Mouse (Mus musculus) limb, embryonic 15.5 days (tissue): ENCODE measurements around the gene Zfp60. TPM values are rescaled to one million over a fixed set of nuclear protein-coding genes. Genes with fewer than 3 reads are reported as not detected.

Source experiments
- ATAC-seq: fragments of 200-750 bp; cut with Nextera tagmentation; 2 replicates; pipeline ENCODE4 v1.8.0; 2017; ENCODE audit warnings: low read depth, moderate TSS enrichment; ENCODE audit not compliant: insufficient number of reproducible peaks, low FRiP score, low TSS enrichment
- H3K27ac ChIP-seq: fragments of 300-500 bp; sonication (generic); 2 replicates; pipeline ENCODE4 v1.5.1; 2015; ENCODE audit warnings: moderate library complexity, mild to moderate bottlenecking, inconsistent platforms
- H3K27me3 ChIP-seq: fragments of 300-500 bp; sonication (generic); 2 replicates; pipeline ENCODE4 v1.6.1; 2015; ENCODE audit warnings: inconsistent platforms
- H3K36me3 ChIP-seq: fragments of 300-500 bp; sonication (generic); 2 replicates; pipeline ENCODE4 v1.6.1; 2015; ENCODE audit warnings: inconsistent platforms
- H3K4me1 ChIP-seq: fragments of 300-500 bp; sonication (generic); 2 replicates; pipeline ENCODE4 v1.6.1; 2015; ENCODE audit warnings: inconsistent platforms
- H3K4me2 ChIP-seq: fragments of 300-500 bp; sonication (generic); 2 replicates; pipeline ENCODE4 v1.6.1; 2015; ENCODE audit warnings: mild to moderate bottlenecking, inconsistent platforms
- H3K4me3 ChIP-seq: fragments of 300-500 bp; sonication (generic); 2 replicates; pipeline ENCODE4 v1.5.1; 2015; ENCODE audit warnings: mild to moderate bottlenecking, inconsistent platforms
- H3K9ac ChIP-seq: fragments of 300-500 bp; sonication (generic); 2 replicates; pipeline ENCODE4 v1.6.1; 2015; ENCODE audit warnings: inconsistent platforms
- H3K9me3 ChIP-seq: fragments of 300-500 bp; sonication (generic); 2 replicates; pipeline ENCODE4 v1.6.1; 2016; ENCODE audit warnings: inconsistent platforms
- WGBS: fragments of 180-500 bp; shearing (Covaris S2); methylation state at CpG from one replicate; pipeline ENCODE4 v1.1.7; 2015; 5-methylcytosine and 5-hydroxymethylcytosine counted together
- polyA plus RNA-seq: library from polyadenylated mRNA; unstranded; fragments of >200 nt; fragmentation: Nextera tagmentation; extraction: Ambion mirVana; gene quantifications from 2 replicates; pipeline ENCODE4 v1.2.1, GENCODE M21; 2015

Gene Zfp60
- polyA plus RNA-seq: 29.0 and 32.3 TPM in 2 replicates

DNA sequence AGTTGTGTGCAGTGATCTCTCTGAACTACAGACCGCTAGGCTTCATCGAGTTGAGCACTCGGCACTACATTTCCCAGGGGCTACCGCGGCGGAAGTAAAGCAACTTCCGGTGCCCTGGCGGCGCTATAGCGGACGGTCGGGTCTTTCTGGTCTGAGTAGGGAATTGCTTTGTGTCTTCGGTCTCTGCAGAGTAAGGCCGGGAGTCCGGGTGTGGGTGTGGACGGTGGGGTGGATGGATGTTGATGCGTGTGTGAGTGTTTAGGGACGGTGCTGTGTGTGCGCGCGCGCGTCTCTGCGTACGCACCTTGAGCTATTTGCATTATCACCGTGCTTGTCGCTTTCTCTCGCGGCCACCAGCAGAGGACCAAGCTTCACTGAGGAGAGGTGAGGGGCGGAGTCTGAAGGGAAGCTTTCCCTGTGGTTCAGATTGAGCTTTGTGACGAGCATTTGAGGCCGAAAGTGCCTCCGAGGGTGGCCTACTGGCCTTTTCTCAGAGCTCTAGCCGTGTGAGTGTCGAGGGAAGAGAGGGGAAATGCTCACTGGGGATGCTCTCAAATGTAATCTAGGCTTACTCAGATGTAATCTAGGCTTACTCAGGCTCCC is at the start of gene Zfp60:
Gene Zfp60, plus strand, starts transcription at position 109 of the 603 bp plus-strand sequence.
- peak within 1 kb of the TSS; percentile 73 for H3K4me3 ChIP-seq
- peaks cover 9% of the 10 kb centered on the region; the same call in 1 of the 2 replicates for H3K4me1 ChIP-seq
- H3K27ac ChIP-seq: peak within 1 kb of the TSS; percentile 95
- no peaks in the 10 kb centered on the region for H3K36me3 ChIP-seq
- peak within 1 kb of the TSS; percentile 55 for H3K4me2 ChIP-seq
- peak within 1 kb of the TSS; percentile 76 for H3K9ac ChIP-seq
- H3K9me3 ChIP-seq: no peaks in the 10 kb centered on the region
- ATAC-seq: peak; percentile 90
- under 1% methylated on average over 35 of the region's 35 CpGs for WGBS
- H3K27me3 ChIP-seq: no peaks in the 10 kb centered on the region

DNA sequence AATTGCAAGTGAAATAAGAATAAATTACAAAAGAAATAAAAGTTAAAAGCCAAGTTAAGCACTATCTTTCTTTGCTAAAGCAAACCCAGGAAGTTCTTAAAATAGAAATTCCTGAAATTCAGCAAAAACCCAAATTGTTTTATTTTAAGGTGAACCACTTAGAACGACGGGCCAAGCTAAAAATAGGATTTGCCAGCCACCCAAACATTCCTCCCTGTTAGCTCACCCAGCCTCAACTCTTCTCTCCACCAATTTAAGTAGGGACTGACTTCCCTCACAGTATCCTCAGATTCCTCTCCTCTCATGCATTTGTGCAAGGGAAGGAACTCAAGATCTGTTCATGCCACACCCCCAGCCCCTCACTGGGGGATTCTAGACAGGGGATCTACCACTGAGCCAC is 48.0 kb upstream of the Zfp60 start:
- Histone ChIP-seq H3K9ac (no peak overlapping the region), H3K4me1 (peaks cover 2% of the 10 kb centered on the region), H3K4me3 (no peak overlapping the region), H3K9me3 (no peaks in the 10 kb centered on the region), H3K36me3 (no peaks in the 10 kb centered on the region), H3K4me2 (no peak overlapping the region), H3K27me3 (no peaks in the 10 kb centered on the region), H3K27ac (no peak overlapping the region)
- WGBS: 53% methylated on average over 2 of the region's 2 CpGs
- no peak for ATAC-seq

DNA sequence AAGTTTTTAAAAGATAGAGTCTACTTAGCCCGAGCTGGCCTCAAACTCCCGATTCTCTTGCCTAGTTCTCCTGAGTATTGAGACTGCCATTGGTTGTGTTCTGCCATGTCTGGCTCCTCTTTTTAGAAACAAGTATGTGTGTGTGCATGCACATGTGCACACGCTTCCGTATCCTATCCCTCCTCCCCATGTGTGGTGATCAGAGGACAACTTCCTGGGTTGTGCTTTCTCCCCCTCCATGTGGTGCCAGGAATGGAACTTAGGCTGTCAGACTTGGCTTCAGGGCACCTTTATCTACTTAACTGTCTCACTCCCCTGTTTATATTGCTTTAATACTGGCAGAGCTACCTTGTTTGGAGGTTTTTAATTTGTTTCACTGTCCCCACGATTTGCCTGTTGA is 46.0 kb upstream of the Zfp60 start:
- ATAC-seq: no peak
- Histone ChIP-seq H3K9me3 (no peaks in the 10 kb centered on the region), H3K27me3 (no peaks in the 10 kb centered on the region), H3K9ac (no peak overlapping the region), H3K4me2 (peak overlapping the region; percentile 15), H3K36me3 (no peaks in the 10 kb centered on the region), H3K27ac (no peak overlapping the region), H3K4me1 (peaks cover 11% of the 10 kb centered on the region), H3K4me3 (no peak overlapping the region)
- WGBS: 35% methylated on average over 5 of the region's 5 CpGs

DNA sequence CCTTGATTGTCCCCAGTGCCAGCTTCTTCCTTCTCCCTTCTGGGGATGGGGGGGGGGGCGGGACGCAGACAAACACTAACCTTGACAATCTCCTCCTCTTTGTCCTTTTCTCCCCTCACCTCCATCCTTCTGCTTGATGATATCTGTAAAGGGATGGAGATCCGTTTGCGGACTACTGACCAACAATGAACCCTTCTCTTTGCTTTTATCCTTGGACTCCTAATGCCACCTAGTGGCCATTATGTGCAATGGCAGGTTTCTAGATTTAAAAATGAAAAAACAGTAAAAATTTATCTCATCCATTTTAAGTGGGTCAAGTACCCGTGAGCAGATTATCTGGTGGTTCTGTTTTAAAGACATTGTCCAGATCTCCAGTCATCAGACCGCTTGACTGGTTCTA is 45.5 kb upstream of the Zfp60 start:
- H3K4me3 ChIP-seq: no peak overlapping the region
- WGBS: under 1% methylated on average over 6 of the region's 6 CpGs

DNA sequence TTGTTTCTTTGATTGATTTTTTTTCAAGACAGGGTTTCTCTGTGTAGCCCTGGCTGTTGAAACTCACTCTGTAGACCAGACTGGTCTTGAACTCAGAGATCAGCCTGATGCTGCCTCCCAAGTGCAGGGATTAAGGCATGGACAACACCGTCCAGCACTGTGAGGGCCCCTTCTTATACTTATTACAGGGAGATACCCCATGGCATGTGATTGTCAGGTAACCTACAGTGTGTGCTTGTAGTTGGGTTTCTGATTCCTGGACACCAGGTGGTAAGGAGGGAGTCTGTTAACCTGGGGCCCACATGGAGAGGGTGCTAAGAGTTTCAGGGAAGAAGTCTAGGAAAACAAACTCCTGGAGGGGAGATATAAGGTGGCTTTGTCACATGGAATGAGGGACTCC is 44.1 kb upstream of the Zfp60 start:
- WGBS: 76% methylated on average over 1 of the region's 1 CpGs
- ATAC-seq: no peak

More for the DNA sequence above, 45.5 kb upstream of the Zfp60 start:
- Histone ChIP-seq H3K27ac (no peak overlapping the region), H3K27me3 (no peaks in the 10 kb centered on the region), H3K4me2 (peak overlapping the region; percentile 15), H3K9ac (no peak overlapping the region), H3K9me3 (no peaks in the 10 kb centered on the region), H3K4me1 (peaks cover 11% of the 10 kb centered on the region), H3K36me3 (no peaks in the 10 kb centered on the region)
- ATAC-seq: no peak

DNA sequence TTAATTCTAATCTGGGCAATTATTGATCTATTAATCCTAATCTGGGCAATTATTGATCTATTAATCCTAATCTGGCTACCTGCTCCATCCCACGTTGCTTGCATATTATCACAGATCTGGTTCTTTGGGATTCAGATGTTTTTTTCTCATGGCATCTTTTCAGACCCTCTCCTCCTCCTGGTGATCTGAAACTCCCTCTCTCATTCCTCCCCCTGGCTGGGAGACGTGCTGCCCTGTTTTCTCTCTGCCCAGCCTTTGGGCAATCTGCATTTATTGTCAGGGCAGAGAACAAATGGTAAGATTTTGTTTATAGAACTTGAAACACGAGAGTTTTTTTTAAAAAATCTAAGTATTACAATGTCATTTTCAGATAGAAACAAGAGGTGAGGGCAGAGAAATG is 43.4 kb upstream of the Zfp60 start:
- ATAC-seq: no peak
- peaks cover 11% of the 10 kb centered on the region for H3K4me1 ChIP-seq
- H3K9me3 ChIP-seq: no peaks in the 10 kb centered on the region
- no peak overlapping the region for H3K9ac ChIP-seq
- no peaks in the 10 kb centered on the region for H3K36me3 ChIP-seq
- H3K27ac ChIP-seq: no peak overlapping the region
- H3K27me3 ChIP-seq: no peaks in the 10 kb centered on the region
- WGBS: 60% methylated on average over 3 of the region's 3 CpGs
- H3K4me2 ChIP-seq: peak overlapping the region; percentile 52
- H3K4me3 ChIP-seq: peak overlapping the region; percentile 48; the same call in 1 of the 2 replicates

More for the DNA sequence above, 44.1 kb upstream of the Zfp60 start:
- H3K4me3 ChIP-seq: no peak overlapping the region
- no peaks in the 10 kb centered on the region for H3K9me3 ChIP-seq
- H3K27me3 ChIP-seq: no peaks in the 10 kb centered on the region
- no peaks in the 10 kb centered on the region for H3K36me3 ChIP-seq
- H3K27ac ChIP-seq: no peak overlapping the region
- H3K4me2 ChIP-seq: no peak overlapping the region
- peaks cover 11% of the 10 kb centered on the region for H3K4me1 ChIP-seq
- H3K9ac ChIP-seq: no peak overlapping the region

DNA sequence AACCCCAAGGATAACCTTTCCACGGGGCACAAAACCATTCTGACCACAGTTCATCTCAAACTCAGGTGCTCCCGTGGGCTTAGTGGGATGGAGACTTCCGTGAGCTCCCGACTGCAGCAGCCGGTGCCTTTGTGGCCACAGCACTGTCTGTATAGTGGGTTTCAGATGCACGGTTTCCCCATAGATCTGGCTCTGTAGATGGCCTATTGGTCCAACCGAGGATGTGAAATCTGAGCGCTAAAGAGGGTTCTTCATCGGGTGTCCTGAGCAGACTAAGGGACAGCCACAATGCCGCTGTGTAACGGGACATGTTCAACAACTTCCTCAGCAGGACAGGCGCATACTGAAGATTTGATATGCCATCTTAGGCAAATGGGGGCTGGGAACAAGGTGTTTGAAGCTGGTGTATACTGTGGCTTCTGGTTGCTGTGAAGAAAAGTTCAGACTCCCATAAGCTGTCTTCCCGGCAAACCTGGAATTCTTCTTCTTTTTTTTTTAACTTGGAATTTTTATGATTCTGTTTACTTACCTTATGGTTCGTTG is 42.9 kb upstream of the Zfp60 start:
- peaks cover 11% of the 10 kb centered on the region for H3K4me1 ChIP-seq
- no peaks in the 10 kb centered on the region for H3K9me3 ChIP-seq
- H3K27ac ChIP-seq: peak overlapping the region; percentile 84
- ATAC-seq: no peak
- H3K9ac ChIP-seq: peak overlapping the region; percentile 37; the same call in 1 of the 2 replicates
- no peaks in the 10 kb centered on the region for H3K36me3 ChIP-seq
- 35% methylated on average over 14 of the region's 14 CpGs for WGBS
- peak overlapping the region; percentile 48 for H3K4me3 ChIP-seq
- H3K4me2 ChIP-seq: peak overlapping the region; percentile 52
- H3K27me3 ChIP-seq: no peaks in the 10 kb centered on the region

DNA sequence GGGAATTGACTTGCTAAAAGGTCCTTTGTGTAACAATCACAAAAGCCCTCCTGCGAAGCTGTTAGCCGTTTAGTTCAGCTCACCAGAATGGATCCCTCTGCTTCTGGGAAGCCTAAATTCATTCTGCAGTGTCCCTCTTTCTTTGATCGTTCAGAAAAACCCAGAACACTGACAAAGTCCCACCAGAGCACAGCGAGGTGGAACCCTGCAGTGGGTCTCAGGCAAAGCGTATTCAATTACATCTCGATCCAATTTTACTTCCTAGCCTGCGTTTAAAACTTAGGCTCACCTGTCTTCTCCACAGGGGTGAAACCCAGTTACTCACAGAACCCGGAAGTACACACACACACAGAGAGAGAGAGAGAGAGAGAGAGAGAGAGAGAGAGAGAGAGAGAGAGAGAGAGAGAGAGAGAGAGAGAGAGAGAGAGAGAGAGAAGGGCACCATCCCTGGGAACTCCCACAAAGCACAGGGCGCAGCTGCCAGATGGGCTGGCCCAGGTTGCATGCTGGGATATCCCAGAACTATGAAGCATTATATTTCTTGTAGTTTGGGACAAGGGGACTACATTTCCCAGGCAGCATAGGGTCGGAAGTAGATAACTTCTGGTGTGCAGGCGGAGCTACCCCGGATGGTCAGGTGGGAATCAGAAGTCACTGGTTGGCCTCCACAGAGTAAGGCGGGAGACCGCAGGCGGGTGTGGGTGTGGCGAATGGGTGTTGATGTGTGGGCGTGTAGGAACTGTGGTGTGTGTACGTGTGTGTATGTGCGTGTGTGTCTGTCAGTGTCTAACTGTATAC is 42.2 kb upstream of the Zfp60 start, which contains the start of gene Zfp607b:
Gene Zfp607b, plus strand, starts transcription at position 526 of the 798 bp plus-strand sequence.
- H3K4me1 ChIP-seq: peaks cover 11% of the 10 kb centered on the region
- no peaks in the 10 kb centered on the region for H3K9me3 ChIP-seq
- peak within 1 kb of the TSS; percentile 48 for H3K4me3 ChIP-seq
- H3K27ac ChIP-seq: peak within 1 kb of the TSS; percentile 84
- WGBS: under 1% methylated on average over 19 of the region's 19 CpGs
- peak within 1 kb of the TSS; percentile 52 for H3K4me2 ChIP-seq
- peak; percentile 100 for ATAC-seq
- H3K36me3 ChIP-seq: no peaks in the 10 kb centered on the region
- H3K27me3 ChIP-seq: no peaks in the 10 kb centered on the region
- H3K9ac ChIP-seq: peak within 1 kb of the TSS; percentile 37; the same call in 1 of the 2 replicates

DNA sequence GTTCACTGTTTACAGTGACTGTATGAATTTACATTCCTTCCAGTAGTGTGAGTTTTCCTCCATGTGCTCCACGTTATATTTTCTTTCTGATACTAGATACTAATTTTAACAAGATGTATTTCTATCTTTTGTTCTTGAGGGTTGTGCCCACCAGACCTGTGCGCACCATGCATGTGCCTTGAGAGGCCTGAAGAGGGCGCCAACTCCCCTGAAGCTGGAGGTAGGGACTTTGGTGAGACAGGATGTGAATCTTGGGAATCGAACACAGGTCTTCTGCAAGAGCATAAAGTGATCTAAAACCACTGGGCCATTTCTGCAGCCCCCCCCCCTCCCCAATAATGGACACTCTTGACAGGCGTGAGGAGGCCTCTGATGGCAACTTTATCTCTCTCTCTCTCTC is 40.1 kb upstream of the Zfp60 start:
- no peak for ATAC-seq
- Histone ChIP-seq H3K9ac (no peak overlapping the region), H3K27me3 (no peaks in the 10 kb centered on the region), H3K27ac (no peak overlapping the region), H3K9me3 (no peaks in the 10 kb centered on the region), H3K4me1 (peaks cover 11% of the 10 kb centered on the region), H3K4me3 (no peak overlapping the region), H3K4me2 (no peak overlapping the region), H3K36me3 (no peaks in the 10 kb centered on the region)
- 41% methylated on average over 5 of the region's 5 CpGs for WGBS

DNA sequence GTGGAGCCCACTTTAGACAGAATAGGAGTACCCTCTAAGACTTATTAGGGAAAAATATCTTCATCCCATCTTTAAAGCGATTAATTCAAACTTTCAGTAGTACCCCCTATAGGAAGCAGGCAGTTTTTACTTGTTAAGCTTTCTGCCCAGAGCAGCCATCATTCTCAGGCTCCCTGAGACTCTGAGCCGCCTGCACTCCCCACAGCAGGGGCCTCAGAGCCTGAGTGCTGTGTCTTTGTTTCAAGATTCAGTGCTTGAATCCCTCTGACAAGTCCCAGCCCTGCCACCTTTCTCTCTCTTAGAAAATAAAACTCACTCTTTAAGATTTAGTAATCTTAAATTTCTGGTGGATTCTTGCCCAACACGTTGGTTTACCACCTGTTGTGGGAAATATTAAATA is 34.5 kb upstream of the Zfp60 start:
- Histone ChIP-seq H3K27me3 (no peaks in the 10 kb centered on the region), H3K9ac (no peak overlapping the region), H3K4me1 (no peaks in the 10 kb centered on the region), H3K4me3 (no peak overlapping the region), H3K9me3 (no peaks in the 10 kb centered on the region), H3K27ac (no peak overlapping the region), H3K36me3 (no peaks in the 10 kb centered on the region), H3K4me2 (no peak overlapping the region)
- no peak for ATAC-seq
- WGBS: 44% methylated on average over 3 of the region's 3 CpGs

DNA sequence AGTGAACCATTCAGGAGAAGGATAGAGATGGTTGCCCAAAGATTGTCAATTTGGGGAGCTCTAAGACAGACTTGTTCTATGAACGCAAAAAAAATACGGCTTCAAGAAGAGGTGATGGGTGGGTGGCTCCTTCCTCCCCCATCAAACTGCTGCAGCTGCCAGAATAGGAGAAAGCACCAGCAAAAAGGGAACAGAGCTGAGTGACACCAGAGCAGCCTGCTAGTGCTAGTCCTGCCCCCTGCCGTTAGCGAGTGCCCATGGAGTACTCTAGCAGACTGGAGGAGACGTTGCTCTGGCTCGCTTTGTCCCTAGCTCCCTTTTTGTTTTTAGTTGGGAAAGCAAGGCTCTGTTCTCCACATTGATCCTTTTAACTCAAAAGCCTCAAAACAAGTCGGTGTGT is 20.8 kb upstream of the Zfp60 start:
- no peak overlapping the region for H3K9ac ChIP-seq
- no peaks in the 10 kb centered on the region; the same call in 1 of the 2 replicates for H3K9me3 ChIP-seq
- WGBS: 80% methylated on average over 7 of the region's 7 CpGs
- no peak for ATAC-seq
- no peak overlapping the region for H3K27ac ChIP-seq
- H3K4me3 ChIP-seq: no peak overlapping the region
- H3K4me1 ChIP-seq: no peaks in the 10 kb centered on the region
- no peak overlapping the region for H3K4me2 ChIP-seq
- H3K27me3 ChIP-seq: no peaks in the 10 kb centered on the region
- H3K36me3 ChIP-seq: no peaks in the 10 kb centered on the region

DNA sequence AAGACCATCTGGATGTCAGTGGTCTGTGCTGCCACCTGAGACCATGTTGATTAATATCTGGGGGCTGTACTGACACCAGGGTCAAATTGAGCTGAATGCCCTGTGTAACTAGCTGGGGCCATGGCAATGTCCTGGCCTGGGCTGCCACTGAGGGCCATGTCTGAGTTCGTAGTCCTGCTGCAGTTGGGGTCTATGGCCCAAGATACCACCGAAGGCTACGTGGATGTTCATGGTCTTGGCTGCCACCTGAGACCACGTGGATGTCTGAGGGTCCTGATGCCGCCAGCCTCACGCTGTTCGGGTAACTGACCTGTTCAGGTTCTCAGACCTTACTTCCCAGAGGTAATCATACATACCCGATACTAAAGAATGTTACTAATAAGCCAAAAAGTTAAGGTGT is 9.2 kb upstream of the Zfp60 start:
- Histone ChIP-seq H3K9ac (no peak overlapping the region), H3K4me1 (no peaks in the 10 kb centered on the region), H3K36me3 (no peaks in the 10 kb centered on the region), H3K4me3 (no peak overlapping the region), H3K27me3 (no peaks in the 10 kb centered on the region), H3K27ac (no peak overlapping the region), H3K4me2 (no peak overlapping the region), H3K9me3 (no peaks in the 10 kb centered on the region)
- WGBS: 87% methylated on average over 8 of the region's 8 CpGs
- ATAC-seq: no peak
